Mouse (Mus musculus): Measurements from ENCODE around the gene Olfr896-ps1. TPM values are rescaled to one million over a fixed set of nuclear protein-coding genes. Genes with fewer than 3 reads are reported as not detected.

The Olfr896-ps1 gene
- total RNA-seq (2022), result not detected

DNA sequence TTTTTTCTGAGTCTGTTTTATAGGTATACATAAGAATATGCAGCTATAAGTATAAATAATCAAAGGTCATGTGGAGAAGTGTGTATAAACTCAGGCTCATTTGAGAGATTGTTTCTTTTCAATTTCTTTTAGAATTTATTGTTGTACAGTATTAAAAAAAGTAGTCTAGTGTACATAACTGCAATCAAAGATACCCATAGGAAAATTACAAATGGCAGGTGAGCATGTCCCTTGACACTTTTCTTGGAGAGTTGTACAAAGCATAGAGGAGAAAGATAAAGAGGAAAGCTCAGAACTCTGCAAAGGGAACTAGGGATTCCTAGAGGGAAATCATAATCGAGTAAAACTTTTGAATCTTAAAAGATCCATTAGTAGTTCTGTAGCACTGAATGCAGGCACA is at the start of gene Olfr896-ps1:
Gene Olfr896-ps1, plus strand, starts transcription at position 301 of the 400 bp plus-strand sequence.
- no peak for DNase-seq (ENCODE audit: low spot score)

DNA sequence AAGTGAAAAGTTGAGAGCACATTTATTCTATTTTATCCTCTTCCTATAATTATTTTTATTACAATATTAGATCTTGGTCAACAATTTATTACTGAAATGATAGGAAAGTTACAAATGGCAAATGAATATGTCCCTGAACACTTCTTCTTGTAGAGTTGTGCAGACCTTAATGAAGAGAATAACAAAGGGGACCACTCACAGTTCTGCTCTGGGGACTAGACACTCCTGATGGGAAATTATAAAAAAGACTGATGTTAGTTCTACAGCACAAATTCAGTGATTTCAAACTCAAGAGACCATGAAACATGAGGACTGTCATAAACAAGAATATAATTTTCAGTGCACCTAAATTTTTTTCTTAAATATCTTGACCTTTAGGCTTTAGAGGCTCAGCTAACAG is 38.4 kb upstream of the Olfr896-ps1 start, which contains the start of gene Olfr143:
Gene Olfr143, plus strand, starts transcription at position 301 of the 400 bp plus-strand sequence.
- DNase-seq (ENCODE audit: low spot score), result no peak

DNA sequence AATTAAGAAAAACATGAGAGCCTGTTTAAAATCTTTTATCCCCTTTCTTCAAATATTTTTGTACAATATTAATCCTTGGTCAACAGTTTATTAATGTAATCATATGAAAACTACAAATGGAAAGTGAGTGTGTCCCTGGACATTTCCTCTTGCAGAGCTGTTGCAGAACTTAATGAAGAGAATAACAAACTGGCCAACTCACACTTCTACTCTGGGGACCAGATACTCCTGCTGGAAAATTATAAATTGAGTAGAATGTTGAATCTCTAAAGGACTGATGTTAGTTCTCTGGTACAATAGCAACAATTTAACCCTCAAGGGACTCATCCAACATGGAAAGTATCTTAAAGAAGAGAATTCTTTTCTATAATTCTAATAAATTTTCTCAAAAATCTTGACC is 23.4 kb upstream of the Olfr896-ps1 start, which contains the start of gene Olfr895:
Gene Olfr895, plus strand, starts transcription at position 301 of the 400 bp plus-strand sequence.
- no peak for DNase-seq (ENCODE audit: low spot score)

DNA sequence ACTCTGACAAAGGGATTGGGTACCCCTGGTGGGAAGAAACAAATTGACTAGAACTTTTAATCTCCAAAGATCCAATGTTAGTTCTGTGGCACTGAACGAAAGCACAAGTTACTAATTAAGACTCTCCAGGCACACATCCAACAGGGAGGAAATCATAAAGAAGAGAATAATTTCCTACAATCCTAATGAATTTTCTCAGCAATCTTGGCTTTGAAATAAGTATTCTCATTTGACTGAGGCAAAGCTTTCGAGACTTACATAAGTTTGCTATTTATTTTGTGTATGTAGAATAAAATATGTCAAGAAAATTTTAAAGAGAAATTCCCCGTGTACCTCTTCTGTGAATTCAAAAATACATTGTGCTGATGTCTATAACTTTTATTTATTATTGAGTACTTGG is 37.9 kb downstream of the Olfr896-ps1 start, which contains the start of gene Olfr25:
Gene Olfr25, plus strand, starts transcription at position 301 of the 400 bp plus-strand sequence.
- no peak for DNase-seq (ENCODE audit: low spot score)

Other genes starting within 250 kb of the Olfr896-ps1 start
- not detected for gene Olfr884, start 244.6 kb upstream of the Olfr896-ps1 start, total RNA-seq (2022)
- not detected for gene Olfr885, start 229.8 kb upstream of the Olfr896-ps1 start, total RNA-seq (2022)
- gene Olfr887, start 207.0 kb upstream of the Olfr896-ps1 start, total RNA-seq (2022), result not detected
- gene Olfr888, start 183.0 kb upstream of the Olfr896-ps1 start, total RNA-seq (2022), result not detected
- not detected for gene Olfr889, start 175.9 kb upstream of the Olfr896-ps1 start, total RNA-seq (2022)
- not detected for gene Olfr890, start 148.6 kb upstream of the Olfr896-ps1 start, total RNA-seq (2022)
- not detected for gene Olfr891, start 110.3 kb upstream of the Olfr896-ps1 start, total RNA-seq (2022)
- gene Olfr893, start 82.7 kb upstream of the Olfr896-ps1 start, total RNA-seq (2022), result not detected
- gene Olfr894, start 73.1 kb upstream of the Olfr896-ps1 start, total RNA-seq (2022), result not detected
- gene Olfr143, start 38.3 kb upstream of the Olfr896-ps1 start, total RNA-seq (2022), result not detected
- not detected for gene Olfr895, start 23.3 kb upstream of the Olfr896-ps1 start, total RNA-seq (2022)
- gene Olfr25, start 38.0 kb downstream of the Olfr896-ps1 start, total RNA-seq (2022), result not detected
- not detected for gene Olfr898, start 57.3 kb downstream of the Olfr896-ps1 start, total RNA-seq (2022)
- gene Olfr250, start 75.8 kb downstream of the Olfr896-ps1 start, total RNA-seq (2022), result not detected
- not detected for gene Olfr251, start 86.0 kb downstream of the Olfr896-ps1 start, total RNA-seq (2022)
- gene Olfr147, start 110.6 kb downstream of the Olfr896-ps1 start, total RNA-seq (2022), result not detected
- gene Olfr901, start 138.3 kb downstream of the Olfr896-ps1 start, total RNA-seq (2022), result not detected
- not detected for gene Olfr902, start 156.5 kb downstream of the Olfr896-ps1 start, total RNA-seq (2022)
- gene Olfr904, start 172.0 kb downstream of the Olfr896-ps1 start, total RNA-seq (2022), result not detected
- gene Olfr905, start 180.0 kb downstream of the Olfr896-ps1 start, total RNA-seq (2022), result not detected
- not detected for gene Olfr906, start 196.0 kb downstream of the Olfr896-ps1 start, total RNA-seq (2022)
- not detected for gene Olfr907, start 204.7 kb downstream of the Olfr896-ps1 start, total RNA-seq (2022)
- not detected for gene Olfr911-ps1, start 230.5 kb downstream of the Olfr896-ps1 start, total RNA-seq (2022)
- gene Olfr910, start 246.7 kb downstream of the Olfr896-ps1 start, total RNA-seq (2022), result not detected

Measured in heart, adult 8-10 months (tissue).